16 mouse cellular contexts compared by ENCODE assay signal in genomic region chr8:72521888-72522287, GRCm38 (mm10).
"Had no signal": no experiment of that assay in that cellular context is flagged by ENCODE, and none has a peak within 500 bp of the region (broad histone marks: within the 10 kb centered on the region; RNA-seq: fewer than 3 reads in every experiment).

No protein-coding gene starts in this region.

- H3K4me1 ChIP-seq: limb, embryonic 15.5 days; lung, embryonic 15.5 days had no signal

- DNase-seq: kidney, adult 8-10 months; kidney, postnatal 25 days; layer of hippocampus, adult 9-11 months; layer of hippocampus, postnatal 36 days; liver, embryonic 13.5 days; liver, postnatal 0 days; lung, postnatal 14 days; midbrain, embryonic 14.5 days; retina, postnatal 1 day; right cerebral cortex, postnatal 4 days; spleen, adult 18-20 months; thymus, adult 2 months; thymus, postnatal 36 days had no signal

- H3K4me3 ChIP-seq: limb, embryonic 15.5 days; liver, embryonic 13.5 days; lung, embryonic 15.5 days; neural tube, embryonic 12.5 days had no signal

- H3K27ac ChIP-seq: limb, embryonic 15.5 days; liver, embryonic 13.5 days; lung, embryonic 15.5 days; neural tube, embryonic 12.5 days had no signal

- H3K4me2 ChIP-seq: limb, embryonic 15.5 days; liver, embryonic 13.5 days; lung, embryonic 15.5 days; neural tube, embryonic 12.5 days had no signal

- H3K9ac ChIP-seq: limb, embryonic 15.5 days; liver, embryonic 13.5 days; liver, postnatal 0 days; lung, embryonic 15.5 days; neural tube, embryonic 12.5 days had no signal

- H3K9me3 ChIP-seq: limb, embryonic 15.5 days; liver, embryonic 13.5 days; lung, embryonic 15.5 days; neural tube, embryonic 12.5 days had no signal

- H3K27me3 ChIP-seq: limb, embryonic 15.5 days; liver, embryonic 13.5 days; lung, embryonic 15.5 days; neural tube, embryonic 12.5 days had no signal

- ATAC-seq: liver, postnatal 0 days had no signal

- H3K36me3 ChIP-seq: lung, embryonic 15.5 days had no signal
